Mouse (Mus musculus) stomach, postnatal 0 days (tissue): Measurements from ENCODE around the gene Ttc23. TPM values are rescaled to one million over a fixed set of nuclear protein-coding genes. Genes with fewer than 3 reads are reported as not detected.

ENCODE experiments used
- ATAC-seq: fragments of 200-750 bp; cut with Nextera tagmentation; 2 replicates; pipeline ENCODE4 v1.8.0; 2017; ENCODE audit not compliant: low FRiP score, low TSS enrichment
- DNase-seq: peaks from one replicate; pipeline ENCODE4 v3.0.0-alpha.2; 2016; ENCODE audit warnings: low spot score
- H3K27ac ChIP-seq: fragments of 300-500 bp; sonication (generic); replicated peaks from 2 replicates; pipeline ENCODE4 v1.5.1; 2014; ENCODE audit warnings: mild to moderate bottlenecking, control low read depth
- H3K27me3 ChIP-seq: fragments of 300-500 bp; sonication (generic); 2 replicates; pipeline ENCODE4 v1.6.1; 2014; ENCODE audit warnings: low read length; ENCODE audit not compliant: control insufficient read depth, insufficient read depth
- H3K36me3 ChIP-seq: fragments of 300-500 bp; sonication (generic); 2 replicates; pipeline ENCODE4 v1.6.1; 2014; ENCODE audit warnings: low read length, mixed read lengths; ENCODE audit not compliant: control insufficient read depth, insufficient read depth
- H3K4me1 ChIP-seq: fragments of 300-500 bp; sonication (generic); replicated peaks from 2 replicates; pipeline ENCODE4 v1.6.1; 2014; ENCODE audit warnings: antibody characterized with exemption; ENCODE audit not compliant: control insufficient read depth, insufficient read depth
- H3K4me2 ChIP-seq: fragments of 300-500 bp; sonication (generic); replicated peaks from 2 replicates; pipeline ENCODE4 v1.6.1; 2014; ENCODE audit warnings: low read depth, mild to moderate bottlenecking, control low read depth, moderate library complexity
- H3K4me3 ChIP-seq: fragments of 300-500 bp; sonication (generic); 2 replicates; pipeline ENCODE4 v1.5.1; 2014; ENCODE audit warnings: low read depth, low read length, control low read depth
- H3K9ac ChIP-seq: fragments of 300-500 bp; sonication (generic); 2 replicates; pipeline ENCODE4 v1.6.1; 2014; ENCODE audit warnings: mild to moderate bottlenecking, low read length, control low read depth, mixed read lengths
- H3K9me3 ChIP-seq: fragments of 300-500 bp; sonication (generic); 2 replicates; pipeline ENCODE4 v1.6.1; 2016; ENCODE audit warnings: low read length; ENCODE audit not compliant: control insufficient read depth
- CTCF ChIP-seq: IDR thresholded peaks from 2 replicates; pipeline ENCODE4 v1.5.1; 2016; ENCODE audit warnings: antibody characterized with exemption, low read depth, mild to moderate bottlenecking, moderate library complexity
- EP300 ChIP-seq: optimal IDR thresholded peaks from 2 replicates; pipeline ENCODE3; 2016; ENCODE audit warnings: antibody characterized with exemption
- WGBS: fragments of 180-500 bp; shearing (Covaris S2); extraction: QIAGEN DNeasy Blood & Tissue Kit; methylation state at CpG from one replicate; pipeline ENCODE4 v1.1.7; 2014; 5-methylcytosine and 5-hydroxymethylcytosine counted together
- polyA plus RNA-seq: library from polyadenylated mRNA; unstranded; fragments of >200 nt; fragmentation: Nextera tagmentation; extraction: Ambion mirVana; gene quantifications from 2 replicates; pipeline ENCODE4 v1.2.1, GENCODE M21; 2015

Ttc23 gene
- polyA plus RNA-seq, 1 experiment from 2014 or later: 12.6 TPM

- no peaks in the 10 kb centered on the region for H3K9me3 ChIP-seq
- TF ChIP-seq EP300: no peak
- TF ChIP-seq CTCF: no peak
- H3K4me3 ChIP-seq: no peak overlapping the region
- DNase-seq (peak; percentile 44), ATAC-seq (peak; percentile 69)
- no peak overlapping the region for H3K27ac ChIP-seq
- WGBS: 39% methylated on average over 7 of the region's 7 CpGs
- no peaks in the 10 kb centered on the region for H3K27me3 ChIP-seq
- H3K9ac ChIP-seq: no peak overlapping the region
- no peaks in the 10 kb centered on the region for H3K4me1 ChIP-seq
- no peaks in the 10 kb centered on the region for H3K36me3 ChIP-seq
- H3K4me2 ChIP-seq: no peak overlapping the region
Observed at GRCm38 (mm10) chr7:67793449-67793848, 146.2 kb downstream of the Ttc23 start.

GRCm38 (mm10) chr7:67797065-67797464 lies 149.9 kb downstream of the Ttc23 start:
- 0 out of 2 replicates have a peak overlapping the region, but pooled peaks have one; percentile 18 for H3K9ac ChIP-seq
- H3K4me1 ChIP-seq: no peaks in the 10 kb centered on the region
- H3K36me3 ChIP-seq: no peaks in the 10 kb centered on the region
- no peaks in the 10 kb centered on the region for H3K27me3 ChIP-seq
- WGBS: 17% methylated on average over 8 of the region's 8 CpGs
- no peak overlapping the region for H3K4me3 ChIP-seq
- no peak overlapping the region for H3K27ac ChIP-seq
- no peak overlapping the region for H3K4me2 ChIP-seq
- DNase-seq (no peak), ATAC-seq (no peak; the same call in 1 of the 2 replicates)
- TF ChIP-seq EP300: no peak
- no peak for TF ChIP-seq CTCF
- H3K9me3 ChIP-seq: no peaks in the 10 kb centered on the region

GRCm38 (mm10) chr7:67798476-67798875 lies 151.3 kb downstream of the Ttc23 start:
- no peaks in the 10 kb centered on the region for H3K4me1 ChIP-seq

GRCm38 (mm10) chr7:67800547-67800946 lies 153.3 kb downstream of the Ttc23 start:
- Histone ChIP-seq H3K27me3 (no peaks in the 10 kb centered on the region), H3K9ac (no peak overlapping the region), H3K4me3 (no peak overlapping the region), H3K4me2 (no peak overlapping the region), H3K36me3 (no peaks in the 10 kb centered on the region), H3K4me1 (no peaks in the 10 kb centered on the region), H3K9me3 (no peaks in the 10 kb centered on the region), H3K27ac (no peak overlapping the region)
- DNase-seq (no peak), ATAC-seq (no peak)
- TF ChIP-seq EP300: no peak
- 88% methylated on average over 6 of the region's 6 CpGs for WGBS

More at GRCm38 (mm10) chr7:67798476-67798875, 151.3 kb downstream of the Ttc23 start:
- no peak for TF ChIP-seq EP300
- no peak for TF ChIP-seq CTCF
- Histone ChIP-seq H3K27ac (no peak overlapping the region), H3K9ac (no peak overlapping the region), H3K36me3 (no peaks in the 10 kb centered on the region), H3K4me2 (no peak overlapping the region), H3K27me3 (no peaks in the 10 kb centered on the region), H3K9me3 (no peaks in the 10 kb centered on the region), H3K4me3 (no peak overlapping the region)
- ATAC-seq: no peak
- 72% methylated on average over 4 of the region's 4 CpGs for WGBS
- no peak for DNase-seq

- no peak overlapping the region for H3K9ac ChIP-seq
- 70% methylated on average over 4 of the region's 4 CpGs for WGBS
- H3K27me3 ChIP-seq: no peaks in the 10 kb centered on the region
- H3K4me3 ChIP-seq: no peak overlapping the region
- H3K4me2 ChIP-seq: no peak overlapping the region
- TF ChIP-seq EP300: no peak
- TF ChIP-seq CTCF: no peak
- no peak for DNase-seq
- no peak for ATAC-seq
- no peak overlapping the region for H3K27ac ChIP-seq
- no peaks in the 10 kb centered on the region for H3K36me3 ChIP-seq
- H3K9me3 ChIP-seq: no peaks in the 10 kb centered on the region
- no peaks in the 10 kb centered on the region for H3K4me1 ChIP-seq
Observed at GRCm38 (mm10) chr7:67801022-67801421, 153.8 kb downstream of the Ttc23 start.

- no peaks in the 10 kb centered on the region for H3K36me3 ChIP-seq
- 12% methylated on average over 28 of the region's 28 CpGs for WGBS
- H3K9ac ChIP-seq: peak overlapping the region; percentile 53
- H3K27me3 ChIP-seq: no peaks in the 10 kb centered on the region
- no peaks in the 10 kb centered on the region for H3K4me1 ChIP-seq
- H3K4me3 ChIP-seq: peak overlapping the region; percentile 28
- ATAC-seq: peak; percentile 90
- H3K27ac ChIP-seq: peak overlapping the region; percentile 58
- TF ChIP-seq CTCF (peak; percentile 100), EP300 (peak; percentile 9)
- no peaks in the 10 kb centered on the region for H3K9me3 ChIP-seq
- DNase-seq: peak; percentile 90
- peak overlapping the region; percentile 62 for H3K4me2 ChIP-seq
Observed at GRCm38 (mm10) chr7:67803015-67803856, 156.0 kb downstream of the Ttc23 start.
